ENCODE assay signal across 8 mouse cellular contexts in genomic region chr13:36116520-36117142, GRCm38 (mm10). TPM values are rescaled to one million over a fixed set of nuclear protein-coding genes. Genes with fewer than 3 reads are reported as not detected.
DNase-seq lines count a peak whose midpoint lies in the region; ATAC-seq lines count a peak whose summit lies in the region.

No protein-coding gene starts in this region.

- DNase-seq in adrenal gland, adult 18-20 months (ENCODE audit: low spot score in 2 of 2) = peak; percentile 49 to 50
- peak; percentile 45 to 49 for DNase-seq in cerebellum, postnatal 36 days
- peak; percentile 28 to 42 for DNase-seq in frontal cortex, postnatal 36 days (ENCODE audit: low spot score in 2 of 2)
- DNase-seq in left cerebral cortex, postnatal 4 days = peak; percentile 38
- DNase-seq in midbrain, embryonic 11.5 days (ENCODE audit: low spot score, missing footprints) = peak; percentile 90
- DNase-seq in spleen, adult 12 weeks (ENCODE audit: low spot score) = peak; percentile 43

- H3K36me3 ChIP-seq in intestine, embryonic 15.5 days = no peaks in the 10 kb centered on the region
- no peaks in the 10 kb centered on the region for H3K36me3 ChIP-seq in midbrain, embryonic 11.5 days (ENCODE audit: control insufficient read depth, insufficient read depth, low read length)

- H3K27ac ChIP-seq in intestine, embryonic 15.5 days = peak overlapping the region; percentile 94; the same call in 1 of the 2 replicates
- no peak overlapping the region for H3K27ac ChIP-seq in midbrain, embryonic 11.5 days (ENCODE audit: low read depth, low read length)

- H3K9ac ChIP-seq in intestine, embryonic 15.5 days = peak overlapping the region; percentile 63
- peak overlapping the region; percentile 77 for H3K9ac ChIP-seq in midbrain, embryonic 11.5 days (ENCODE audit: low read length)

- 0 out of 2 replicates have a peak, but pooled peaks cover 4% of the 10 kb centered on the region for H3K4me1 ChIP-seq in intestine, embryonic 15.5 days (replicated peaks)
- peaks cover 8% of the 10 kb centered on the region for H3K4me1 ChIP-seq in midbrain, embryonic 11.5 days (ENCODE audit: control insufficient read depth, insufficient read depth, low read length)

- intact Hi-C loops in left cerebral cortex, postnatal 4 days (cut with DNase I) = loop anchor here (5.0 kb wide), 1 partner anchor 611 kb away; no protein-coding TSS in a partner anchor

- ATAC-seq in intestine, embryonic 15.5 days = peak; percentile 41
- peak; percentile 37 for ATAC-seq in midbrain, embryonic 11.5 days (ENCODE audit: low FRiP score)
- no peak for ATAC-seq in activated CD4-positive, CD25-positive, alpha-beta regulatory T cell, adult 4 months

- no peaks in the 10 kb centered on the region for H3K27me3 ChIP-seq in intestine, embryonic 15.5 days (replicated peaks)
- no peaks in the 10 kb centered on the region for H3K27me3 ChIP-seq in midbrain, embryonic 11.5 days (ENCODE audit: control insufficient read depth, insufficient read depth, low read length)

- H3K4me3 ChIP-seq in intestine, embryonic 15.5 days (replicated peaks) = peak overlapping the region; percentile 75
- peak overlapping the region; percentile 64 for H3K4me3 ChIP-seq in midbrain, embryonic 11.5 days (ENCODE audit: low read depth, low read length)

- H3K4me2 ChIP-seq in intestine, embryonic 15.5 days (replicated peaks) = peak overlapping the region; percentile 86
- H3K4me2 ChIP-seq in midbrain, embryonic 11.5 days = peak overlapping the region; percentile 84

- 7% methylated on average over 21 of the region's 21 CpGs for WGBS in intestine, embryonic 15.5 days
- 7% methylated on average over 21 of the region's 21 CpGs for WGBS in midbrain, embryonic 11.5 days

- no peaks in the 10 kb centered on the region for H3K9me3 ChIP-seq in intestine, embryonic 15.5 days
- H3K9me3 ChIP-seq in midbrain, embryonic 11.5 days (ENCODE audit: control insufficient read depth, low read length) = no peaks in the 10 kb centered on the region

RNA-seq across cellular contexts. Expression of gene Fars2, which starts 0.6 kb away (rescaled TPM):
- 10 to 100 TPM; 87.9 to 92.2 TPM for total RNA-seq in adrenal gland, adult 18-20 months (2021)
- 41.8 and 48.9 TPM in 2 replicates for polyA plus RNA-seq in intestine, embryonic 15.5 days (2015; fragmentation: Nextera tagmentation; extraction: Ambion mirVana)
- 10 to 100 TPM; 29.5 to 31.5 TPM for total RNA-seq in left cerebral cortex, postnatal 4 days (2021)
- polyA plus RNA-seq in midbrain, embryonic 11.5 days (2014; fragmentation: Nextera tagmentation; extraction: Ambion mirVana) = 27.5 and 30.5 TPM in 2 replicates
- 10 to 100 TPM; 27.9 to 29.3 TPM for polyA plus RNA-seq in activated CD4-positive, CD25-positive, alpha-beta regulatory T cell, adult 4 months (2017; shearing (Covaris generic))

RNA-seq across cellular contexts. Expression of gene Lyrm4, which starts 0.7 kb away (rescaled TPM):
- 10 to 100 TPM; 15.5 to 18.3 TPM for total RNA-seq in adrenal gland, adult 18-20 months (2021)
- 25.7 and 25.9 TPM in 2 replicates for polyA plus RNA-seq in intestine, embryonic 15.5 days (2015; fragmentation: Nextera tagmentation; extraction: Ambion mirVana)
- 10 to 100 TPM; 17.3 to 19.9 TPM for total RNA-seq in left cerebral cortex, postnatal 4 days (2021)
- 24.0 and 25.5 TPM in 2 replicates for polyA plus RNA-seq in midbrain, embryonic 11.5 days (2014; fragmentation: Nextera tagmentation; extraction: Ambion mirVana)
- 10 to 100 TPM; 29.3 to 38.9 TPM for polyA plus RNA-seq in activated CD4-positive, CD25-positive, alpha-beta regulatory T cell, adult 4 months (2017; shearing (Covaris generic))

Comparison
In these comparisons a context has a peak if more than half of its experiments do, and no peak if none do; other contexts are left out.
1. DNase-seq: peak in every context shown above with its lines; median percentile 90 in midbrain, embryonic 11.5 days; 50 in adrenal gland, adult 18-20 months; 47 in cerebellum, postnatal 36 days; 43 in spleen, adult 12 weeks; 38 in left cerebral cortex, postnatal 4 days; 35 in frontal cortex, postnatal 36 days.